Mouse (Mus musculus) megakaryocyte, embryonic 14.5 days (primary cell): ENCODE results near the gene Ugt2a1.

Source experiments
- FLI1 ChIP-seq: IDR thresholded peaks from 2 replicates; pipeline ENCODE4 v1.6.1; 2012; ENCODE audit warnings: low read length, inconsistent platforms, mixed read lengths
- GATA1 ChIP-seq: IDR thresholded peaks from 3 replicates; pipeline ENCODE4 v1.6.1; 2012; ENCODE audit warnings: mixed read lengths, low read length, inconsistent platforms, borderline replicate concordance

- TF ChIP-seq GATA1: no peak
- TF ChIP-seq FLI1: no peak
Measured at GRCm38 (mm10) chr5:87425676-87426075, 65.0 kb downstream of the Ugt2a1 start.
